Mouse (Mus musculus): ENCODE measurements at regions not wholly inside any gene's neighbourhood (a gene's known extent, or its start where the extent isn't known, plus 50 kb on each side); places are given as distances from the start of the nearest gene placed in this dataset.

DNA sequence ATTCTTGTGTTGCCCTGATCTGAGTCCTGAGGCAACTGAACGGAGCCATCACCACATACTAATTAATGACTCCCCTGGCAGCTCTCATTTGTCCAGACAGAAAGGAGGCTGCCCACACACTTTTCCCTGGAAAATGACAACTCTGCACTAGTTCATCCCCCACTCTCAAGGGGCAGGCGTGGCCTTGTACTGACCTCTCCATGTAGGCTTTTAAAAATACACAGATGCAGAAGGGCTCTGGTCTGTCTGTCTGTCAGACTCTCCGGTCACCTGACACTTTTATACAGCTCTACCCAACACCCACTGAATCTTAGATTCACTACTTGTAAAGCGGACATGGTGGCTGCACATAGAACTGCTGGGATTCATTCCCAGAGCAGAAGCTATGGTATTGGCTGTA lies 165.5 kb upstream of the Map3k1 start:
- no peaks in the 10 kb centered on the region for H3K27me3 ChIP-seq (replicated peaks)
- H3K4me2 ChIP-seq (replicated peaks) = no peak overlapping the region
- H3K4me1 ChIP-seq (replicated peaks) = peaks cover 10% of the 10 kb centered on the region
- H3K9me3 ChIP-seq = no peaks in the 10 kb centered on the region
- no peak overlapping the region for H3K4me3 ChIP-seq (replicated peaks)
- WGBS = 53% methylated on average over 4 of the region's 4 CpGs
- no peaks in the 10 kb centered on the region for H3K36me3 ChIP-seq
- no peak overlapping the region for H3K27ac ChIP-seq
- no peak for ATAC-seq
- no peak overlapping the region for H3K9ac ChIP-seq

DNA sequence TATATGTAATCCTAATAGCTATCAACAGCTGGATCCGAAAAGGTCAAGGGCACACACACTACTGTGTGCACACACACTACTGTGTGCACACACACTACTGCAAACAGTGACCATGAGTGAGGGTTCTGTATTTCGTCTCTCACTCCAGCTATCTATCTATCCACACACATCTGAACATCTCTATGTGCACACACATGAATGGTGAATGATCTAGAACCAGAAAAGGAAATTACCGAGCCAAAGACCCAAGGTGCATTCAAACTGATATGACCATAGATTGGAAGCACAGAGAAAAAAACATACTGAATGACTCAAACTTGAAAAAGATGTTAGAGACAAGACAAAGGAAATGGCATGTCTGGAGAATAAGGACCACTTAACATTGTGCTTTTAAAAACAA lies 166.8 kb upstream of the Map3k1 start:
- H3K36me3 ChIP-seq = no peaks in the 10 kb centered on the region
- no peaks in the 10 kb centered on the region for H3K27me3 ChIP-seq (replicated peaks)
- no peak overlapping the region for H3K4me3 ChIP-seq (replicated peaks)
- no peaks in the 10 kb centered on the region for H3K9me3 ChIP-seq
- WGBS = 81% methylated on average over 3 of the region's 3 CpGs
- no peak overlapping the region for H3K4me2 ChIP-seq (replicated peaks)
- peaks cover 20% of the 10 kb centered on the region for H3K4me1 ChIP-seq (replicated peaks)
- H3K9ac ChIP-seq = no peak overlapping the region
- H3K27ac ChIP-seq = no peak overlapping the region
- no peak for ATAC-seq

DNA sequence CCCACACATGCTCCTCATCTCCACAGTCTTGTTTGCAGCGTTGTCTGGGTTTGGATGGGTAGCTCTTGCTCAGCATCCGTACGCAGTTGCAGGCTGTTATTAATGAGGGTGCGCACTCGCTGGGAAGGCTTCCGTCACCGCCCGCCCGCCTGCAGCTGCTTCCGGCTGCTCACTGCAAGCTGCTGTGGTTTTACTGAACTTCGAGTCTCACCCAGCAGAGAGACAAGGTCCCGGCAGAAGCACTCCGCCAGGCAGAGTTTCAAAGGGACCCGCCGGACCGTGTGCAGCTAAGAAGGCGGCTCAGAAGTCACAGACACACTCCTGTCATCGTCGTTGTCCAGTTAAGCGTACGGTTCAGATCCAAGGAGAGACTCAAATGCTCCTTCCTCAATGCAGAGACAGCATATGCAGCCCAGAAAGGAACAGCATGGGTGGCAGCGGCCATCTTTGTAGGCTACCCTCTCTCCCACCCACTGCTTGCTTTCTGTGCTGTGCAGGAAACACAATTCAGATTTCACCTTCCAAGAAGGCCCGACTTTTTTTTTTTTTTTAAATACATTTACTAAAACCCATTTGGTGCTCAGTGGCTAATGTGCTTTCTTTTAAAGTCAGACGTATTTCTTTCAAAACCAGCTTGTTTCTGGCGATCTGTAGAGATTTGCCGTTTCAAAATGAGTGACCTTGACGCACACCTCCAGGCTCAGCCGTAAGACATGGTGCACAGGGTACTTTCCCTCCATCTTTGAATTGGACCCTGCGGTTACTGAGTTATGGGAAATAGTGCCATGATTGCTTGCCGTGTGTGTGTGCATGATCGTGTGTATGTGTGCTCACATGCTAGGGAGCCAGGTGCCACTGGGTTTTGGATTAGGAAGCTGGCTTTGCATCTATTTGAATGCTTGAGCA lies 169.2 kb upstream of the Map3k1 start:
- WGBS = 78% methylated on average over 31 of the region's 31 CpGs
- Histone ChIP-seq H3K9me3 (no peaks in the 10 kb centered on the region), H3K27me3 (replicated peaks) (no peaks in the 10 kb centered on the region), H3K9ac (no peak overlapping the region), H3K4me2 (replicated peaks) (no peak overlapping the region), H3K4me1 (replicated peaks) (peaks cover 20% of the 10 kb centered on the region), H3K27ac (no peak overlapping the region), H3K36me3 (no peaks in the 10 kb centered on the region), H3K4me3 (replicated peaks) (no peak overlapping the region)
- ATAC-seq = no peak

DNA sequence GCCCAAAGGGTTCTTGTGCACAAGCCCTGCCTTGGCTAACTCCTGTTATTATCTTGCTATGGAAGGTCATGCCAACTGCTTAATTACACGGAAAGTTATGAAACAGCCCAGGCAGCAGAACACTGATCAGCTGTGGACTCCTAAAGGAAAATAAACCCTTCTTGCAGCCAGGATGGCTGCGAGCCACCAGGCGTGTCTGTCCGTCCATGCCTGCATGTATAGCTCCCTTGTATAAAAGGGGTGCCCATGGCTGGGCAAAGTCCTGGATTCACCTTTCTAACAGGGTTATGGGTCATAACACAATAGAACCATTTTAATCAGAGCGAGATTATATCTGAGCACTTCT lies 169.9 kb upstream of the Map3k1 start:
- Histone ChIP-seq H3K27me3 (replicated peaks) (no peaks in the 10 kb centered on the region), H3K9ac (no peak overlapping the region), H3K4me2 (replicated peaks) (no peak overlapping the region), H3K4me1 (replicated peaks) (peaks cover 22% of the 10 kb centered on the region), H3K9me3 (no peaks in the 10 kb centered on the region), H3K36me3 (no peaks in the 10 kb centered on the region), H3K27ac (no peak overlapping the region), H3K4me3 (replicated peaks) (no peak overlapping the region)
- WGBS = 59% methylated on average over 5 of the region's 5 CpGs
- ATAC-seq = no peak

DNA sequence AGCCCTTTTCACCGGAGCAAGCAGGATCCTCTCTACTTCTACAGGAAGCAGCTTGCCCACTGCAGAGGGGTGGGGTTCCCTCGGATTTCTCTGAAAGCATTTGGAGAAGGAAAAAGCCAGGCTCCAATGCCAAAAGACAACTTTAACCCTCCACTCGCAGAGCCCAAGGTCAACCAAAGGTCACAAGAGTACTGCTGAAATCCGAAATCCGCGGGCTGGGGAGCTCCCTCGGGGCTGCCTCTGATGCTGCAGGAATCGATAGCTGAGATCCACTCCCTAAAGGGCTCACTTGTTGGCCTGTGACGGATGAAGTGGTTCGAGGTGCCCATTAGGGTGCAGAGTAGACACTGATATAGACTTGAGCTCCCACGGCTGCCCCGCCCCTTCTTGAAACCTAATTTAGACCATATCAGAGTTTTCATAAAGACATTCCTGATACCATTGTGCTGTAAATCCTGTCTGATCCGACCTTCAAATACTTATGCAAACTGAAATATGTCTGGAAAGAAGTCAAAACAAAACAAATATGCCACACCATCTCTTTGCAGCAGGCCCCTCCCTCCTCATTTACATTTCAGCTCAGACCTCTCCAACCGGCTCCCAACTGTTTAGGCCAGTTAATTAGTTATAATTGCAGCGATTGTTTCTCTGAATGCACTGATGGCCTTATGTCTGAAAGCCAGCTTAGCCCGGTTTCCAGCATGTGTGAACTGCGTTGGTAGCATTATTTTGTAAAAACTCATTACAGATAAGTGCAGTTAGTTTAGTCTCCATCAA lies 170.8 kb upstream of the Map3k1 start:
- Histone ChIP-seq H3K4me3 (replicated peaks) (no peak overlapping the region), H3K27ac (peak overlapping the region; percentile 14; the same call in 1 of the 2 replicates), H3K27me3 (replicated peaks) (no peaks in the 10 kb centered on the region), H3K9me3 (no peaks in the 10 kb centered on the region), H3K9ac (no peak overlapping the region), H3K4me1 (replicated peaks) (peaks cover 26% of the 10 kb centered on the region), H3K4me2 (replicated peaks) (peak overlapping the region; percentile 18), H3K36me3 (no peaks in the 10 kb centered on the region)
- ATAC-seq = peak; percentile 26; the same call in 1 of the 2 replicates
- WGBS = 30% methylated on average over 17 of the region's 17 CpGs

DNA sequence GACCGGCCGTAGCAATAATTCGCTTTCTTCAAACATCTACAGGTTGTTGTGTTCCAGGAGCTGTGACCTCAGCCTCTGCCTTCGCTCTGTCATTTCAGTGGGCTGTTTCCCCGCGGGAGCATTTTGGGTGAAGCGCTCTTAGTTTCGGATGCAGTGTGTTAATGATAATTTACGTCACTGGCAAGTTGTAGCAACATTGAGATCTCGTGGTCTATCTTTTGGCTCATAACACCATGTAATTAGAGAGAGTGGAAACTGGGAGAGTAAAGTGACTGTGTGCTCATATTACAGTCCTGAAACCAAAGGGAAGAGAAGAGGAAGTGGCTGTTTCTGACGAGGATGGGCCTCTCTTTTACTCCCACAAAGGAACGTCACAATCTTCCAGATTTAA lies 171.4 kb upstream of the Map3k1 start:
- H3K27ac ChIP-seq = no peak overlapping the region
- no peak overlapping the region for H3K4me3 ChIP-seq (replicated peaks)
- no peaks in the 10 kb centered on the region for H3K9me3 ChIP-seq
- WGBS = 71% methylated on average over 12 of the region's 12 CpGs
- H3K36me3 ChIP-seq = no peaks in the 10 kb centered on the region
- ATAC-seq = no peak
- H3K4me1 ChIP-seq (replicated peaks) = peaks cover 26% of the 10 kb centered on the region
- H3K27me3 ChIP-seq (replicated peaks) = no peaks in the 10 kb centered on the region
- no peak overlapping the region for H3K9ac ChIP-seq
- H3K4me2 ChIP-seq (replicated peaks) = no peak overlapping the region

DNA sequence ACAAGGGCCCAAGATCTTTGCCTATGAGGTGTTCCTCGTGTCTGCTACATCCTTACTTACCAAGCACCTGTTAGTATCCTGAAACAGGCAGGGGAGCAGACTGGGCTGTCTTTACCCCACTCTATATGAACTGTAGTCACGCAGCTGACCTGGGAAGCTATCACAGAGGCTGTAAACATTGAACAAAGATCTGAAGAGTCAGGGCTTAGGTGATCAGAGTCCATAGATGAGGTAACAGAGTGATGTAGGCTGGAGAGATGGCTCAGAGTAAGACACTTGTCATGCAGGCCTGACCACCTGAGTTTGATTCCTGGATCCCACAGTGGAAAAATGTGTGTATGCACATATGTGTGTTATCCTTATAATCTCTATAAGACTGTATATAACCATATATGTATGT lies 172.3 kb upstream of the Map3k1 start:
- H3K9ac ChIP-seq = no peak overlapping the region
- no peaks in the 10 kb centered on the region for H3K9me3 ChIP-seq
- no peak overlapping the region for H3K4me2 ChIP-seq (replicated peaks)
- peaks cover 26% of the 10 kb centered on the region for H3K4me1 ChIP-seq (replicated peaks)
- 81% methylated on average over 2 of the region's 2 CpGs for WGBS
- no peaks in the 10 kb centered on the region for H3K36me3 ChIP-seq
- H3K27ac ChIP-seq = no peak overlapping the region
- peak; percentile 46; the same call in 1 of the 2 replicates for ATAC-seq
- no peaks in the 10 kb centered on the region for H3K27me3 ChIP-seq (replicated peaks)
- no peak overlapping the region for H3K4me3 ChIP-seq (replicated peaks)

DNA sequence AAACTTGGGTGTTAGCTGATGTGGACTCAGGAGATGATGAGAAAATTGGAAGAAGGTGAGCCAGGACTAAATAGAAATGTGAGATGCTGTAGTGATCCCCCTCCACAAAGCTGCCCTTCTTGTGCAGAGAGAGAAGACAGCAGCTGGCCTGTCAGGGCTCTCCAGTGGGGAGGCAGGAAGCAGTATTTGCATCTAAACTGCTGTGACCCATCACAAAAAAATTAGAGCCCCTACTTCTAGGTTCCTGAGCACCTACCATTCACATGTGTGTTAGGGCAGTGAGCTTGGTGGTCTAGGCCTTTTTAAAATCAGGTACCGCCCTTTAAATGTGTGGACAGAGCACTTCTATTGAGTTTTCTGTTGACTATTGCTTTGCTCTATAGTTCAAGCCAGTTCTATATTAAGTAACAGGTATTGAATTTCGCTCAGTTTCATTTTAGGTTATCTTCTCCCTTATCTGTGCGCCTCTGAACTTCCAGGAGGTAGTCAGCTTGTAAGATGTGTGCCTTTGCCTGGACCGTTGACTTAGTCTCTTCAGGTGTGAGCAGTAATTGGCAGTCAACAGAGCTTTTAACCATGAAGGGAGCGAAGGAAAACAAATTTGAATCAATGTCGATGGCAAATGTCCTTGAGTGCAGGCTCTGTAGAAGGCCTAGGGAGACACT lies 174.1 kb upstream of the Map3k1 start:
- H3K36me3 ChIP-seq = no peaks in the 10 kb centered on the region
- no peaks in the 10 kb centered on the region for H3K9me3 ChIP-seq
- no peak overlapping the region for H3K27ac ChIP-seq
- peaks cover 26% of the 10 kb centered on the region for H3K4me1 ChIP-seq (replicated peaks)
- H3K4me3 ChIP-seq (replicated peaks) = no peak overlapping the region
- no peak overlapping the region for H3K9ac ChIP-seq
- ATAC-seq = peak; percentile 29; the same call in 1 of the 2 replicates
- H3K27me3 ChIP-seq (replicated peaks) = no peaks in the 10 kb centered on the region
- H3K4me2 ChIP-seq (replicated peaks) = no peak overlapping the region
- 61% methylated on average over 6 of the region's 6 CpGs for WGBS

DNA sequence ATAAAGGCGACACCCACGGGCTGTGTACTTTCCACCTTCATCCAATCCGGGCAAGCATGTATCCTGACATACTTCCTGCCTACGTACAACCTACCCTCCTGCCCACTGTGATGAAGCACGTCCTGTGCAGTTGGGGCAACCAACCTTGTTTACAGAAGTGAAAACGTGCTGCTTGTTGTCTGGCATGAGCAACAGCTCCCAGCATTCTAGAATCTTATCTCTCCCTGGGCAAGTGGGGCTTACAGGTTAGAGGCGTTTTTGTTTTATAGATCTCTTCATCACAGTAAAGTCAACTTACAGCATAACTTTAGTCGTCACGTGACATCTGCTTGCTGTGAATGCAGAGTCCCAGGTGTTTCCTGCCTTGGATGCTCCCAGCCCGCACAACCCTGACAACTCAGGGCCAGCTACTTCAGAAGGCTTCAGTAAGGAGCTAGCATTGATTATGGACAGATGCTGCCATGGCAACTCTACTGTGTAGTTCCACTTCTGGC lies 175.3 kb upstream of the Map3k1 start:
- peak; percentile 62 for ATAC-seq
- WGBS = 49% methylated on average over 10 of the region's 10 CpGs
- no peak overlapping the region for H3K4me3 ChIP-seq (replicated peaks)
- no peaks in the 10 kb centered on the region for H3K9me3 ChIP-seq
- H3K9ac ChIP-seq = no peak overlapping the region
- no peaks in the 10 kb centered on the region for H3K27me3 ChIP-seq (replicated peaks)
- H3K36me3 ChIP-seq = no peaks in the 10 kb centered on the region
- no peak overlapping the region for H3K27ac ChIP-seq
- H3K4me1 ChIP-seq (replicated peaks) = peaks cover 18% of the 10 kb centered on the region
- H3K4me2 ChIP-seq (replicated peaks) = no peak overlapping the region

DNA sequence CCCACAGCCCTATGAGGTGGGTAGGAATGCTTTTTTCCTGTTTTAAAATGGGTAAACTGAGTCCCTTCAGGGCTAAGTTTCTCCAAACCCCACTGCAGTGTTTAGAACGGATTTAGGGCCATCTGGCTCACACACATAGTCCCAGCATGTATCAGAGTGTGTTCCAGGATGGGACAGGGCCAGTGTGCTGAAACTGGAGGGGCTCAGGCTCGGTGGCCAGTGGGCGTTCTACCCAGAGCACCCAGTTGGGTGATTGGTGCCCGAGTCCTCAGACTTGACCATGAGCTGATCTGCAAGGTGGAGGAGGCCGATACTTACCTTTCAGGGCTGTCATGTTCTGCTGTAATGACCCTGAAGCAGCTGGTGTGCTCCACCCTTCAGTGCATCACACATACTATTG lies 176.6 kb upstream of the Map3k1 start:
- 88% methylated on average over 5 of the region's 5 CpGs for WGBS
- Histone ChIP-seq H3K4me3 (replicated peaks) (no peak overlapping the region), H3K9me3 (no peaks in the 10 kb centered on the region), H3K9ac (no peak overlapping the region), H3K4me1 (replicated peaks) (peaks cover 6% of the 10 kb centered on the region; the same call in 1 of the 2 replicates), H3K36me3 (no peaks in the 10 kb centered on the region), H3K27me3 (replicated peaks) (no peaks in the 10 kb centered on the region), H3K27ac (no peak overlapping the region), H3K4me2 (replicated peaks) (no peak overlapping the region)
- ATAC-seq = no peak

DNA sequence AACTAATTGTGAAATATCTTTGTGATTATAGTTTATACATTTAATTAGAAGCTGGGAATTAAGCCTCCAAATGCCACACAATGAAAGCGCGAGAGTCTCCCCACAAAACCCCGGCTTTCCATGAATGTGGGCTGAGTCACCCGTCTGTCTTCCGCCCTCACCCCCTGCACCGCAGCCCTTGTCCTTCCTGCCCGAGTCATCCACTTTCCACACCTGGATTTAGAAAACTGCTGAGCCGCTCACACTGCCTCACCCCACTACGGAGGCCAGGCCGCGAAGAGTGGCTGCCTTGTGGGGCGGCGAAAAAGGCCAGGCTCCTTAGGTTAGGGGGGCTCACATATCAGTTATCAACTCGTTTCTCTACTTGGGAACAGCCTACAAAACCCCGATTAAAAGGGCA lies 177.9 kb upstream of the Map3k1 start:
- WGBS = 85% methylated on average over 15 of the region's 15 CpGs
- Histone ChIP-seq H3K4me2 (replicated peaks) (no peak overlapping the region), H3K9me3 (no peaks in the 10 kb centered on the region), H3K4me1 (replicated peaks) (peaks cover 6% of the 10 kb centered on the region; the same call in 1 of the 2 replicates), H3K27me3 (replicated peaks) (no peaks in the 10 kb centered on the region), H3K4me3 (replicated peaks) (no peak overlapping the region), H3K27ac (no peak overlapping the region), H3K9ac (no peak overlapping the region), H3K36me3 (no peaks in the 10 kb centered on the region)
- no peak for ATAC-seq

DNA sequence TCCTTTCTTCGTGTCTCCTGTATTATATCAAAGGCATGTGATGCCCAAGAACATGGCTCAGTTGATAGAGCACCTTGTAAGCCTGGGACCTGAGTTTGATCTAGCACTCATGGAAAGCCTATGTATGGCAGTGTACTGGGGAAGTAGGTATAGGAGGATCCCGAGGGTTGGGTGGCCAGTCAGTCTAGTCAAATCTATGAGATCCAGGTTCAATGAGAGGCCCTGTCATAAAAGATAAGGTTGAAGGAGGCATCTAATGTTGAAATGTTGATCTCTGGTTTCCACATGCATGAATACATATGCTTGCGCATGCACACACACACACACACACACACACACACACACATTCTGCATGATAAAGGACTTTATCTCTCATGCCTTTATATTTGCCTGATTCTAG lies 178.6 kb upstream of the Map3k1 start:
- WGBS = 82% methylated on average over 3 of the region's 3 CpGs
- ATAC-seq = no peak
- H3K4me3 ChIP-seq (replicated peaks) = no peak overlapping the region

More for the DNA sequence above, 178.6 kb upstream of the Map3k1 start:
- H3K4me2 ChIP-seq (replicated peaks) = no peak overlapping the region
- H3K4me1 ChIP-seq (replicated peaks) = peaks cover 6% of the 10 kb centered on the region; the same call in 1 of the 2 replicates
- H3K27me3 ChIP-seq (replicated peaks) = no peaks in the 10 kb centered on the region
- no peak overlapping the region for H3K9ac ChIP-seq
- H3K36me3 ChIP-seq = no peaks in the 10 kb centered on the region
- no peak overlapping the region for H3K27ac ChIP-seq
- H3K9me3 ChIP-seq = no peaks in the 10 kb centered on the region

Measured in intestine, embryonic 15.5 days (tissue).